Mouse (Mus musculus): ENCODE results near the gene Fam69a.
"Not testable (repeated sequence)": the region's sequence is repeated elsewhere in the genome, so short reads cannot be mapped to it uniquely, and the experiment has no call there.

Fam69a gene

DNA sequence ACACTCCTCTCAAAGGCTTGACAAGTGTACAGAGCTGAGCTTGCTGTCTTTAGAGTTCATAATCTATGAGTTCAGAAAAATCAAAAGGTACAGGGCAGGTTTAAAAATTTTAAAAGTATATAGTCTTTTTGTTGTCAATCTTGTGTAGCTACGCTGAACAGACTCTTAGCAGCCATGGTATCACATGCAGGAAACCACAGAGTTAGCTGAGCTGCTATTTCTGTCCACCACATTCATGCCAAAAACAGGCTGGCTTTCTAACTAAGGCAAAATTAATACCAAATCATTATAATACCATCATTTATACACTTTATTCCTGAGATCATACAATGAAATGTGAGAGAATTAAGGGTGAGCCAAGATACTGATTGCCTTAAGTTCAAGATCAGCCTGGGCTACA lies 40.4 kb downstream of the Fam69a start:
- DNase-seq (ENCODE audit: low read depth, low spot score), result no peak

GRCm38 (mm10) chr5:107943526-107943925 lies 43.4 kb downstream of the Fam69a start:
- no peak for DNase-seq (ENCODE audit: low read depth, low spot score)

DNA sequence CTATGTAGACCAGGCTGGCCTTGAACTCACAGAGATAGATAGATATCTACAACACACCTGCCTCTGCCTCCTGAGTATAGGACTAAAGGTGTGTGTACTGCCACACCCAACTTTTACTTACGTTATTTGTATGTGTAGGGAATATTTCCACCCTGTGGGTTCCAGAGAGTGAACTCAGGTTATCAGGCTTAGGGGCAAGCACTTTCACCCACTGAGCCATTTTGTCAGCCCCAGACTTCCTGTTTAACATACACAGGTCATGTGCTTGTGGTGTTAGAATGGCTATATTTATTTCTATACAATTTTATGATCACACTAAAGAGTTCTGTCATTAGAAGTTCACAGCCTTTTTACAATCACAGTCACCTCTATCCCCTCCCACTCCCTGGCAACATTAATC lies 43.9 kb downstream of the Fam69a start:
- no peak for DNase-seq (ENCODE audit: low read depth, low spot score)

- no peak for DNase-seq (ENCODE audit: low read depth, low spot score)
Measured at GRCm38 (mm10) chr5:107941222-107941621, 45.7 kb downstream of the Fam69a start.

DNA sequence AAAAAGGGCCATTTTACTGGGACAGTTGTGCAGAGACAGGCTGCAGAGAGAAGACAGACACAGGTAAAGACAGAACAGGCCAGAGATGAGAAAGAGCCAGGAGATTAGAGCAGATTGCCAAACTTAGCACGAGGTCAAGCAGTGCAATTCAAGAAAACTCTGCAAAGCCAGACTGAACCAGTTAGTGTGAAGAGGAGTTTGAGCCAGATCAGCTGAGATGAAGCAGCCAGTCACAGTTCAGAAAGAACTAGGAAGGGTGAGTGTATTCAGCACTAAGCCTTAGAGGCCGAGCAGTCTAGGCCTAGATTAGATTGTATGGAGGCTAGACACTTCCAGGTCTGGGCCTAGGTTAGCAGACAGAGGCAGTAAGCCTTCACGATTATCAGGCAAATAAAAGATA lies 47.2 kb downstream of the Fam69a start:
- no peak for DNase-seq (ENCODE audit: low read depth, low spot score)

GRCm38 (mm10) chr5:107938886-107939285 lies 48.0 kb downstream of the Fam69a start:
- no peak for DNase-seq (ENCODE audit: low read depth, low spot score)

- not testable (repeated sequence) for DNase-seq (ENCODE audit: low read depth, low spot score)
Measured at GRCm38 (mm10) chr5:107938483-107938882, 48.4 kb downstream of the Fam69a start.

- no peak for DNase-seq (ENCODE audit: low read depth, low spot score)
Measured at GRCm38 (mm10) chr5:107936625-107937389, 50.1 kb downstream of the Fam69a start.

GRCm38 (mm10) chr5:107934770-107935543 lies 51.9 kb downstream of the Fam69a start:
- no peak for DNase-seq (ENCODE audit: low read depth, low spot score)

DNA sequence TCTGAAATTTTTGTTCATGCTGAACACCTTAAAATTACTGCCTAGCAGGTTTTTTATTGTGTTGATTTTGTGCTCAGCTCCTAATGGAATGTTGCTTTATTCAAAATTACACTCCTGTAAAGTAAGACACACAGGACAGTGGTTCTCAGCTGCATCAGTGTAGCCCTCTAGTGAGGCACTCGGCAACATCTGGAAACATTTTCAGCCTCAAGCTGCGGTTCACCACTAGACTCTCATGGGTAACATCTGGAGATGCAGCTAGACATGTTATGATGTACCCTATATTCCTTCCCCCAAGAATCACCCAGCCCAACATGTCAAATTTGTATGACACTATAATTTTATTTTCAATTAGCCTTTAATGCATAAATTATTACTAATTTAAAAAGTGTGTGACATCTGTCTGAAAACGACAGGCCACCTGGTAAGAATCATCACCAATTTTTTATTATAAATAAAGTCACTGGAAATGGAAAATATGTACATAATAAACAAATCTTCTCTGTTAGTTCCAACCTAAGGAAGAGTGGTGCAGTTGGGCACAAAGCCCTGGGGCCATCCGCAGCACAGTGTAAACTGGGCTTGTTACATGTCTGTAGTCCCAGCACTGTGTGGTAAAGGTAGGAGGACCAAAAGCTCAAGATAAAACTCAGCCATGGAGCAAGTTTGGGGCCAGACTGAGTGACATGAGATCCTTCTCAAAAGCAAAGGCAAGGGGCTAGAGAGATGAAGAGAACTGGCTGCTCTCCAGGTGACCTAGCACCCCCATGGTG lies 53.5 kb downstream of the Fam69a start:
- DNase-seq (ENCODE audit: low read depth, low spot score), result peak; percentile 42

DNA sequence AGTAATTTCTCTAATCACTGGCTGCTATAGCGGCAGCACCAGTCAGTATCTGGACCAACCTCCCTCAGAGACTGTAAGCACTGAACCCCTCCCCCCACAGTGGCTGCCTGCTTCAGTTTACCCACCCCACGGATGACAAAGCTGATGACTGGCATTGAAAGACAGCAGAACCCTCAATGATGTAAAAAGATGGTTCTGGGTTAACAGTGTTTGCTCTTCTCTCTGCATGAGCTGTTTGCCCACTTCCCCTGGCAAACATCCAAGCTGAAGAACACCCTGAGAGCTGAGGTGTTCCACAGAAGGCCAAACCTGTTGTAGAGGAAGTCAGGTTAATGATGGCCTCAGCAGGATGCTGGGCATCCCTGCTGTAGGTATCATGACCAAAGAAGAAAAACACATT lies 54.3 kb downstream of the Fam69a start:
- DNase-seq (ENCODE audit: low read depth, low spot score), result no peak

GRCm38 (mm10) chr5:107926550-107927249 lies 60.2 kb downstream of the Fam69a start:
- DNase-seq (ENCODE audit: low read depth, low spot score), result no peak

DNA sequence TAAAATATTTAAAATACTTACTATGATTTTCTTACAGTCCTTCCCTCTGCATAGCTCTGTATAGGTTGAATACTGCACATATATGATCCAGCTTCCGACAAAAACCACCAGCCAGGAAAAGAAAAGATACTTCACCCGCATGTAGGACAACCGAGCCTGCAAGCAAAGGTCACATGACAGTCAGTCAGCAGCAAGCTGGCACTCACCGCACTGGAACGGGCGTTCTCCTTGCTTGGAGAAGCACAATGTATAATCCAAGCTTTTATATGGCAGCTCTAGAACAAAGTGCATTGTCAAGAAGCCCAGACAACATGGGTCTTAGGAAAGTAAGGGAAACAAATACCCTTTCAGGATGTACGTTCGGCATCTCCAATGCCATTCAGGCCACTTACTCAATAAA lies 62.3 kb downstream of the Fam69a start:
- no peak for DNase-seq (ENCODE audit: low read depth, low spot score)

GRCm38 (mm10) chr5:107922836-107923235 lies 64.0 kb downstream of the Fam69a start:
- no peak for DNase-seq (ENCODE audit: low read depth, low spot score)

DNA sequence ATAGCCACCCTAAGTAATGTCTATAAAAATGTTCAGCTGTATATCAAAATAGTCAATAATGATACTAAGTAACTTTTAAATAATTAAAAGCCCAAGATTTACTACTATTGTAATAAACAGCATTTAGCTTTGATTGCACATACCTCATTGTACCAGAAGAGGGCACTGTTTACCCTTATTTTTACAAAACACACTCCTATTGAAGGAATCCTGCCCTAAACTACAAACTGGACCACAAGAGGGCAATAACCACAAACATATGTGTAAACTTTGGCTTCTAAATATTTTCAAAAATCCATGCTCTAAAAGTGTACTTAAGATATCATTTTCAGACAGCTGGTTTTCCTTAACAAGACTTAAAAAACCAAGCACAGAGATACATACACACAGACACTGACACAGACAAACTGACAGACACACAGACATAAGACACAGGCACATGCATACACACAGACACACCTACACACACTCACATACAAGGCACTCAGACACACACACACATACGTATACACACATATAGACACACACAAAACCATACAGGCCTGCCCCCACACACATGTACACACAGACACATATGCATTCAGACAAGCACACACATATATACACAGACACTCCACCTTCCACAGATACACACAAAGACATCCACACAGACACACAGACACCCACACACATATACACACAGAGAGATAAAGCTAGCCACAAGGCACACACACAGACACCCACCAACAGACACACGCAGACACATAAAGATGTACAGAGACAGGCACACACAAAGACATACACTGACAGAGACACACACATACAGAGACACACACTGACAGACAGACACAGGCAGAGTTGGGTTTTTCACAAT lies 65.3 kb downstream of the Fam69a start:
- peak; percentile 80 for DNase-seq (ENCODE audit: low read depth, low spot score)

DNA sequence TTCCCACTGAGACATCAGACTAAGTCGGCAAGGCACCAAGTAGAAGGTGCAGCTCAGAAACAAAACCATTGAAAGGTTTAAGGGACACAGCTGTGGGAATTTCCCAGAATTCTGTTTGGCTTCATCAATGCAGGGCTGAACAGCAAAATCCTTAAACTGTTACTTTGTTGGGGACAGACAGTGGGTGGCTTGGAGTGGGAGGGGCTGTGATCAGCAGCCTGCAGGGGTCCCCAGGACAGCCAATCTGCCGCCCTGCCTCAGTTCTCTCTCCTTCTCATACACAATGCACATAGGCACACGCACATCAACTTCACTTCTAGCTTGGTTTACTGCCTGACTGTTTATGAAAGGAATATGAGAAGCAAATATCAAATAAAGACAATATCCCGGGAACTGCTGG lies 71.6 kb downstream of the Fam69a start:
- DNase-seq (ENCODE audit: low read depth, low spot score), result no peak

GRCm38 (mm10) chr5:107911012-107911411 lies 75.9 kb downstream of the Fam69a start:
- DNase-seq (ENCODE audit: low read depth, low spot score), result no peak

DNA sequence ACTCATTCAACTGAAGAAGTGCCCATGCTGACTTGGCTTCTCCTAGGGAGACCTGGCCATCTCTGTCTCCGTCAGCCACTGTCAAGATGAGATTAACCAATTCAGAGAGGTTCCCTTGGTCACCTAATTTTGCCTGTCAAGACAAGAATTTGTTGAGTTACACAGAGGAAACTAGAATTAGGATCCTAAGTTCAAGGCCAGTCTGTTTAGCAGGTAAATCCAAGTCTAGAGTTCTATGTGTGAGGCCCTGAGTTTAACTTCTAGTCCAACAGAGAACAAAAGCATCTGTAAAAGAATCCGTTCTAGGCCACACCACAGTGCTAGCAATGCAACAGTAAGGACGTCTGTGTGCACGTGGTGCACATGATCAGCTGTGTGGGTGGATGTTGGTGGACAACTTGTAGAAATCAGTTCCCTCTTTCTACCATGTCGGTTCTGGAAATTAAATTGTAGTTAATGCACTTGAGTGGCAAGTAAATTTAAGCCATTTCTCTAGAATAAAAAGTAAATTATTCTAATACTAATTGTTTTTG lies 76.7 kb downstream of the Fam69a start:
- no peak for DNase-seq (ENCODE audit: low read depth, low spot score)

GRCm38 (mm10) chr5:107909668-107910067 lies 77.2 kb downstream of the Fam69a start:
- DNase-seq (ENCODE audit: low read depth, low spot score), result no peak

DNA sequence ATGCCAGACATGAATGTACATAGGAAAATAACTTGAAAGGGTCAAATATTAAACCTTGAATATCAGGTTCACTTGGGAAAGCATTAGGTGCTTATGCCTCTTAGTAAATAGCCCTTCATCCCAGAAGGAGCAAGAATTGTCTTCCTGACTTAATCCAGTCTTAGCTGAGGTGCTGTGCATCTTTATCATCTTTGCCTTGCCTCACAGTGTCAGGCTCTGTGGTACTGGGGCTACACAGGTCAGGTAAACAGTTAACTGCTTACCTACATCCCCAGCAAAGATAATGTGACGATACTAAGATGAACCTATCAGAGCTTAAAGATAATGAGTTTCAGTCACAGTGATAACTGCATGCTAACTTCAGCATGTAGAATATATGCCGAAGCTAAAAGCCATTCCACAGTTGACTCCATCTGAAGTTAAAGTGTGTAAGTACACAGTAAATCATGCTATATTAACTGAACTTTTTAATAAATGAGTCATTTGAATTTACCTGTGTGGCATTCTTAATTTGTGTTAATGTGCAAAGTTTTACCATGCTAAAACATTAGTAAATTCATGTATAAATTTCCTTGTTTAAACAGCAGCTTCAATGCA lies 78.3 kb downstream of the Fam69a start:
- DNase-seq (ENCODE audit: low read depth, low spot score), result no peak
